Mouse (Mus musculus) frontal cortex, adult (tissue): ENCODE results near the gene Adora2b.
A peak's percentile ranks its signal among the peaks of the same experiment; 100 is the strongest.
"Not testable (repeated sequence)": the region's sequence is repeated elsewhere in the genome, so short reads cannot be mapped to it uniquely, and the experiment has no call there.

ENCODE experiments used
- ATAC-seq: cut with Nextera tagmentation; 2 replicates; pipeline ENCODE4 v1.9.2; 2017; ENCODE audit warnings: mild to moderate bottlenecking, moderate library complexity, mixed read lengths; ENCODE audit not compliant: low TSS enrichment

Gene Adora2b

GRCm38 (mm10) chr11:62263599-62263998, 14.8 kb downstream of the Adora2b start:
- no peak for ATAC-seq

- ATAC-seq, result no peak
These were observed 15.2 kb downstream of the Adora2b start for GRCm38 (mm10) chr11:62264018-62264417.

- ATAC-seq, result no peak
These were observed 16.9 kb downstream of the Adora2b start for GRCm38 (mm10) chr11:62265642-62266041.

- ATAC-seq, result no peak
These were observed 17.9 kb downstream of the Adora2b start for GRCm38 (mm10) chr11:62266466-62267214.

GRCm38 (mm10) chr11:62268381-62268780, 19.6 kb downstream of the Adora2b start:
- no peak for ATAC-seq

- ATAC-seq, result peak; percentile 52; the same call in 1 of the 2 replicates
These were observed 20.3 kb downstream of the Adora2b start for GRCm38 (mm10) chr11:62269097-62269496.

- no peak for ATAC-seq
These were observed 22.1 kb downstream of the Adora2b start for GRCm38 (mm10) chr11:62270851-62271250.

- ATAC-seq, result no peak
These were observed 28.3 kb downstream of the Adora2b start for GRCm38 (mm10) chr11:62277086-62277485.

- ATAC-seq, result no peak
These were observed 29.2 kb downstream of the Adora2b start for GRCm38 (mm10) chr11:62278027-62278426.

- peak; percentile 83 for ATAC-seq
These were observed 32.2 kb downstream of the Adora2b start, which contains the start of the genes Zswim7 and Ttc19 for GRCm38 (mm10) chr11:62280675-62281600. Gene Zswim7, minus strand, starts transcription at chr11:62281375. Gene Ttc19, plus strand, starts transcription at chr11:62281473.

GRCm38 (mm10) chr11:62281601-62281997, 32.8 kb downstream of the Adora2b start:
- no peak; the same call in none of the 2 replicates for ATAC-seq

GRCm38 (mm10) chr11:62284020-62284419, 35.2 kb downstream of the Adora2b start:
- not testable (repeated sequence) for ATAC-seq

- no peak for ATAC-seq
These were observed 36.2 kb downstream of the Adora2b start for GRCm38 (mm10) chr11:62285020-62285419.

- no peak for ATAC-seq
These were observed 38.9 kb downstream of the Adora2b start for GRCm38 (mm10) chr11:62287700-62288099.

GRCm38 (mm10) chr11:62294121-62294520, 45.3 kb downstream of the Adora2b start:
- no peak for ATAC-seq

- no peak for ATAC-seq
These were observed 50.1 kb downstream of the Adora2b start for GRCm38 (mm10) chr11:62298883-62299282.

GRCm38 (mm10) chr11:62305866-62306265, 57.1 kb downstream of the Adora2b start:
- ATAC-seq, result peak; percentile 94

GRCm38 (mm10) chr11:62309296-62309695, 60.5 kb downstream of the Adora2b start:
- ATAC-seq, result no peak

GRCm38 (mm10) chr11:62314984-62315383, 66.2 kb downstream of the Adora2b start:
- no peak for ATAC-seq
